Mouse (Mus musculus) bone marrow macrophage, adult 2 months (primary cell): ENCODE measurements at regions not wholly inside any gene's neighbourhood (a gene's known extent, or its start where the extent isn't known, plus 50 kb on each side); places are given as distances from the start of the nearest gene placed in this dataset.

Experiments
- CTCF ChIP-seq: IDR thresholded peaks from 2 replicates; pipeline ENCODE4 v1.5.1; 2012; ENCODE audit warnings: low read depth, mild to moderate bottlenecking, low read length, moderate library complexity
- POLR2A ChIP-seq: IDR thresholded peaks from 2 replicates; pipeline ENCODE4 v1.6.1; 2012; ENCODE audit warnings: mild to moderate bottlenecking, low read depth, low read length, borderline replicate concordance

GRCm38 (mm10) chr1:57224425-57225104, 152.9 kb upstream of the 1700066M21Rik start:
- no peak for TF ChIP-seq POLR2A
- no peak for TF ChIP-seq CTCF
